ENCODE assay signal across 19 mouse cellular contexts in genomic region chrX:56841255-56841654, GRCm38 (mm10). TPM values are rescaled to one million over a fixed set of nuclear protein-coding genes. Genes with fewer than 3 reads are reported as not detected.
A peak's percentile ranks its signal among the peaks of the same experiment; 100 is the strongest.
DNase-seq lines count a peak whose midpoint lies in the region; ATAC-seq lines count a peak whose summit lies in the region.
"Had no signal": no experiment of that assay in that cellular context is flagged by ENCODE, and none has a peak within 500 bp of the region (broad histone marks: within the 10 kb centered on the region; RNA-seq: fewer than 3 reads in every experiment).

No protein-coding gene starts in this region.

- ATAC-seq in midbrain, embryonic 14.5 days (ENCODE audit: low FRiP score, low TSS enrichment), result no peak
- no peak for ATAC-seq in midbrain, embryonic 13.5 days

- no peaks in the 10 kb centered on the region for H3K27me3 ChIP-seq in midbrain, embryonic 14.5 days (ENCODE audit: control insufficient read depth, insufficient read depth, low read length)
- H3K27me3 ChIP-seq in midbrain, embryonic 13.5 days, result no peaks in the 10 kb centered on the region
- H3K27me3 ChIP-seq: heart, embryonic 15.5 days; limb, embryonic 15.5 days; neural tube, embryonic 15.5 days had no signal

- H3K9me3 ChIP-seq in midbrain, embryonic 14.5 days (ENCODE audit: control insufficient read depth, low read length), result no peaks in the 10 kb centered on the region
- H3K9me3 ChIP-seq in midbrain, embryonic 13.5 days, result no peaks in the 10 kb centered on the region
- H3K9me3 ChIP-seq: heart, embryonic 15.5 days; limb, embryonic 15.5 days; midbrain, embryonic 10.5 days; neural tube, embryonic 15.5 days had no signal

- 76% methylated on average over 5 of the region's 5 CpGs for WGBS in midbrain, embryonic 14.5 days
- WGBS in midbrain, embryonic 13.5 days, result 73% methylated on average over 5 of the region's 5 CpGs

- H3K4me3 ChIP-seq in midbrain, embryonic 14.5 days (replicated peaks; ENCODE audit: low read depth, low read length), result no peak overlapping the region
- H3K4me3 ChIP-seq in midbrain, embryonic 13.5 days (replicated peaks), result no peak overlapping the region
- H3K4me3 ChIP-seq: heart, embryonic 15.5 days; limb, embryonic 15.5 days; midbrain, embryonic 10.5 days; myocyte; neural tube, embryonic 15.5 days had no signal

- no peak overlapping the region for H3K27ac ChIP-seq in midbrain, embryonic 14.5 days (replicated peaks; ENCODE audit: low read depth, low read length)
- no peak overlapping the region for H3K27ac ChIP-seq in midbrain, embryonic 13.5 days
- H3K27ac ChIP-seq: heart, embryonic 15.5 days; limb, embryonic 15.5 days; midbrain, embryonic 10.5 days; neural tube, embryonic 15.5 days had no signal

- no peaks in the 10 kb centered on the region for H3K4me1 ChIP-seq in midbrain, embryonic 14.5 days (ENCODE audit: control insufficient read depth, insufficient read depth, low read length)
- no peaks in the 10 kb centered on the region for H3K4me1 ChIP-seq in midbrain, embryonic 13.5 days (replicated peaks)
- H3K4me1 ChIP-seq: heart, embryonic 15.5 days; limb, embryonic 15.5 days; midbrain, embryonic 10.5 days; neural tube, embryonic 15.5 days had no signal

- H3K9ac ChIP-seq in midbrain, embryonic 14.5 days (replicated peaks; ENCODE audit: low read length), result no peak overlapping the region
- no peak overlapping the region for H3K9ac ChIP-seq in midbrain, embryonic 13.5 days (replicated peaks)
- H3K9ac ChIP-seq: heart, embryonic 15.5 days; limb, embryonic 15.5 days; neural tube, embryonic 15.5 days had no signal

- peak; percentile 13 to 16 for DNase-seq in cerebellum, postnatal 10 days
- DNase-seq in cerebellum, adult 11-12 months, result no peak
- DNase-seq in kidney, postnatal 14 days, result peak; percentile 0
- no peak for DNase-seq in kidney, postnatal 36 days
- peak; percentile 32 for DNase-seq in midbrain, embryonic 14.5 days
- peak; percentile 13 for DNase-seq in brain, adult 2 months (ENCODE audit: low read depth, low spot score)
- DNase-seq in thymus, adult 18-20 months, result no peak
- DNase-seq: cerebellum, adult 18-20 months; heart, adult 11 months; kidney, postnatal 25 days; right cerebral cortex, postnatal 4 days had no signal

- no peaks in the 10 kb centered on the region for H3K36me3 ChIP-seq in midbrain, embryonic 14.5 days (ENCODE audit: control insufficient read depth, insufficient read depth, low read length)
- no peaks in the 10 kb centered on the region for H3K36me3 ChIP-seq in midbrain, embryonic 13.5 days
- H3K36me3 ChIP-seq: heart, embryonic 15.5 days; limb, embryonic 15.5 days; midbrain, embryonic 10.5 days; neural tube, embryonic 15.5 days had no signal

- no peak overlapping the region for H3K4me2 ChIP-seq in midbrain, embryonic 14.5 days (ENCODE audit: low read length)
- no peak overlapping the region for H3K4me2 ChIP-seq in midbrain, embryonic 13.5 days (replicated peaks)
- H3K4me2 ChIP-seq: heart, embryonic 15.5 days; limb, embryonic 15.5 days; neural tube, embryonic 15.5 days had no signal

RNA-seq across cellular contexts. Expression of gene Map7d3, which starts 19.1 kb away (rescaled TPM):
- 0.22 and 0.66 TPM in 2 replicates for polyA plus RNA-seq in midbrain, embryonic 14.5 days (2014; fragmentation: Nextera tagmentation; extraction: Ambion mirVana)
- polyA plus RNA-seq in midbrain, embryonic 13.5 days (2015; fragmentation: Nextera tagmentation; extraction: Ambion mirVana), result 0.86 and 1.1 TPM in 2 replicates

RNA-seq across cellular contexts. Expression of gene Adgrg4, which starts 28.7 kb away (rescaled TPM):
- 0.03 TPM in 1 of 2 replicates, not detected in the other for polyA plus RNA-seq in midbrain, embryonic 14.5 days (2014; fragmentation: Nextera tagmentation; extraction: Ambion mirVana)
- polyA plus RNA-seq in midbrain, embryonic 13.5 days (2015; fragmentation: Nextera tagmentation; extraction: Ambion mirVana), result not detected in 2 replicates
- polyA plus RNA-seq: embryonic facial prominence, embryonic 11.5 days; heart, embryonic 15.5 days; limb, embryonic 15.5 days; liver, embryonic 16.5 days; midbrain, embryonic 10.5 days; myocyte; neural tube, embryonic 15.5 days had no signal

Comparison
In these comparisons a context has a peak if more than half of its experiments do, and no peak if none do; other contexts are left out.
1. DNase-seq: peak in cerebellum, postnatal 10 days (2 of 2), kidney, postnatal 14 days (single experiment), midbrain, embryonic 14.5 days (single experiment) and brain, adult 2 months (single experiment); none in cerebellum, adult 11-12 months (single experiment), kidney, postnatal 36 days (0 of 2) and thymus, adult 18-20 months (0 of 2).